Mouse (Mus musculus) layer of hippocampus, postnatal 14 days (tissue): ENCODE data around the gene Sema5b. TPM values are rescaled to one million over a fixed set of nuclear protein-coding genes. Genes with fewer than 3 reads are reported as not detected.
"Not testable (repeated sequence)": the region's sequence is repeated elsewhere in the genome, so short reads cannot be mapped to it uniquely, and the experiment has no call there.

ENCODE experiments used
- DNase-seq, 2 experiments: peaks; one replicate each; pipeline ENCODE4 v3.0.0; 2021 to 2022; ENCODE audit warnings: low spot score in 2 of 2, mixed read lengths in 1 of 2
- total RNA-seq, 2 experiments: library from RNA; stranded (reverse); gene quantifications; 2 replicates each; pipeline ENCODE4 v1.2.3; 2021

The Sema5b gene
- total RNA-seq, 2 experiments from 2014 or later, result 20.7 to 21.7 TPM

GRCm38 (mm10) chr16:35547966-35548365 is 7.0 kb downstream of the Sema5b start:
- no peak for DNase-seq

- DNase-seq, result no peak
Measured at GRCm38 (mm10) chr16:35549354-35549753, 8.4 kb downstream of the Sema5b start.

- DNase-seq, result no peak
Measured at GRCm38 (mm10) chr16:35555596-35556482, 14.9 kb downstream of the Sema5b start.

- no peak for DNase-seq
Measured at GRCm38 (mm10) chr16:35557038-35557437, 16.1 kb downstream of the Sema5b start.

GRCm38 (mm10) chr16:35561541-35561940 is 20.6 kb downstream of the Sema5b start:
- DNase-seq, result no peak

GRCm38 (mm10) chr16:35564246-35564905 is 23.4 kb downstream of the Sema5b start:
- no peak for DNase-seq

GRCm38 (mm10) chr16:35565601-35566000 is 24.7 kb downstream of the Sema5b start:
- DNase-seq, result not testable (repeated sequence)

GRCm38 (mm10) chr16:35568225-35568880 is 27.4 kb downstream of the Sema5b start:
- no peak for DNase-seq

GRCm38 (mm10) chr16:35569347-35569746 is 28.4 kb downstream of the Sema5b start:
- DNase-seq, result no peak

- no peak for DNase-seq
Measured at GRCm38 (mm10) chr16:35569758-35570157, 28.8 kb downstream of the Sema5b start.

- no peak for DNase-seq
Measured at GRCm38 (mm10) chr16:35570627-35571026, 29.7 kb downstream of the Sema5b start.

GRCm38 (mm10) chr16:35573586-35573985 is 32.6 kb downstream of the Sema5b start:
- no peak for DNase-seq

- peak in 1 of 2 experiments; percentile 61 for DNase-seq
Measured at GRCm38 (mm10) chr16:35577181-35577941, 36.4 kb downstream of the Sema5b start.

- peak; percentile 64 to 78 for DNase-seq
Measured at GRCm38 (mm10) chr16:35581299-35581698, 40.4 kb downstream of the Sema5b start.

- no peak for DNase-seq
Measured at GRCm38 (mm10) chr16:35583551-35584080, 42.7 kb downstream of the Sema5b start.

GRCm38 (mm10) chr16:35585126-35585694 is 44.3 kb downstream of the Sema5b start:
- no peak for DNase-seq

GRCm38 (mm10) chr16:35587046-35587779 is 46.3 kb downstream of the Sema5b start:
- no peak for DNase-seq

GRCm38 (mm10) chr16:35587866-35588465 is 47.0 kb downstream of the Sema5b start:
- no peak for DNase-seq

- DNase-seq, result no peak
Measured at GRCm38 (mm10) chr16:35588731-35589151, 47.8 kb downstream of the Sema5b start.
